Mouse (Mus musculus): ENCODE results near the gene Ccdc148.

DNA sequence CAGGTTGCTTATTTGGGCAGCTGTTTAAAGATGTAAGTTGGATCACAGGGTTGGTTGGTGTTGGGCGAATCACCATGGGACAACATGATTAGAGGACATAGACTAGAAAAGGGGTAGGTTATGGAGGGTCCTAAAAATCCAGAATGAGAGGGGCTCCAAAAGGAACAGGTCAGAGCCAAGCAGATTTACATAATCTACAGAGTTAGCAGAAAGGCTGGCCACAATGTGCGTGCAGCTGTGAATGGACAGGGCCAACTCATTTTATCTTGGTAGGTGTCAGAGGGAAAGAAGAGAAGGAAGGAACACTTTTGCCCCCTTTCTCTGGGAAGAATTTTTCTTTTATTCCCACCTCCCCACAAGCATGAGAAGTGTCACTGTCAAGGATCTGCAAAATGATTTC lies 204.1 kb downstream of the Ccdc148 start:
- no peak for TF ChIP-seq EP300 (IDR thresholded peaks at IDR 0.05; ENCODE audit: low read depth)
- TF ChIP-seq CTCF (IDR thresholded peaks at IDR 0.05; ENCODE audit: low read depth): no peak
